Mouse (Mus musculus) CH12.LX (cell line): ENCODE data around the gene Tmem209. TPM values are rescaled to one million over a fixed set of nuclear protein-coding genes. Genes with fewer than 3 reads are reported as not detected.

Experiments used
- DNase-seq: peaks from one replicate; pipeline ENCODE4 v3.0.0-alpha.2; 2013; ENCODE audit errors: extremely low read depth
- H3K27ac ChIP-seq: 2 replicates; pipeline ENCODE4 v1.5.1; 2012; ENCODE audit warnings: low read depth, mild to moderate bottlenecking, control low read depth, moderate library complexity; ENCODE audit not compliant: insufficient read depth
- H3K27me3 ChIP-seq: replicated peaks from 2 replicates; pipeline ENCODE3; 2012; ENCODE audit warnings: inconsistent platforms
- H3K36me3 ChIP-seq, 2 experiments: replicated peaks in 1 of 2; 2 replicates each; pipeline versions ENCODE3 to v1.6.1; 2012; ENCODE audit warnings: inconsistent platforms in 1 of 2, low read length in 1 of 2, mild to moderate bottlenecking in 1 of 2, mixed read lengths in 1 of 2, moderate library complexity in 1 of 2; ENCODE audit not compliant: control insufficient read depth in 1 of 2, insufficient read depth in 1 of 2
- H3K4me1 ChIP-seq, 2 experiments: 2 replicates each; pipeline ENCODE4 v1.6.1; 2012; ENCODE audit warnings: inconsistent platforms in 1 of 2, moderate library complexity in 1 of 2; ENCODE audit not compliant: insufficient read depth in 2 of 2, control insufficient read depth in 1 of 2
- H3K4me2 ChIP-seq: 2 replicates; pipeline ENCODE4 v1.6.1; 2012; ENCODE audit warnings: low read depth, mild to moderate bottlenecking, control low read depth; ENCODE audit not compliant: poor library complexity, insufficient read depth, severe bottlenecking
- H3K4me3 ChIP-seq, 3 experiments: fragments of 150-350 bp in 1 of 3; sonication (generic) in 1 of 3; replicated peaks in 1 of 3; 2 replicates each; pipeline versions ENCODE3 to v1.5.1; 2011 to 2012; ENCODE audit warnings: low read depth in 2 of 3, low read length in 2 of 3, mild to moderate bottlenecking in 2 of 3, moderate library complexity in 2 of 3, control low read depth in 1 of 3, improper control_type of control experiment in 1 of 3, inconsistent platforms in 1 of 3, mixed read lengths in 1 of 3; ENCODE audit not compliant: poor library complexity in 1 of 3
- H3K79me2 ChIP-seq: replicated peaks from 2 replicates; pipeline ENCODE4 v1.6.1; 2012; ENCODE audit warnings: mild to moderate bottlenecking, moderate library complexity; ENCODE audit not compliant: control insufficient read depth, poor library complexity, insufficient read depth, severe bottlenecking; ENCODE audit errors: extremely low read depth
- H3K9ac ChIP-seq: 2 replicates; pipeline ENCODE4 v1.6.1; 2012; ENCODE audit warnings: low read depth, mild to moderate bottlenecking, control low read depth, moderate library complexity; ENCODE audit not compliant: insufficient read depth
- H3K9me3 ChIP-seq: replicated peaks from 2 replicates; pipeline ENCODE3; 2012; ENCODE audit warnings: low read length, inconsistent platforms, mixed read lengths
- BHLHE40 ChIP-seq: IDR thresholded peaks from 2 replicates; pipeline ENCODE4 v1.6.1; 2011; ENCODE audit warnings: mild to moderate bottlenecking, low read depth, low read length, improper control_type of control experiment
- CHD2 ChIP-seq: IDR thresholded peaks from 2 replicates; pipeline ENCODE4 v1.6.1; 2011; ENCODE audit warnings: low read length, improper control_type of control experiment
- CTCF ChIP-seq, 2 experiments: IDR thresholded peaks in 1 of 2; conservative IDR thresholded peaks in 1 of 2; 2 replicates each; pipeline ENCODE4 v1.5.1; 2011 to 2012; ENCODE audit warnings: low read depth in 2 of 2, low read length in 2 of 2, improper control_type of control experiment in 1 of 2, inconsistent platforms in 1 of 2, mild to moderate bottlenecking in 1 of 2, moderate library complexity in 1 of 2
- E2F4 ChIP-seq: IDR thresholded peaks from 2 replicates; pipeline ENCODE4 v1.6.1; 2011; ENCODE audit warnings: low read depth, low read length, improper control_type of control experiment; ENCODE audit not compliant: insufficient replicate concordance
- HCFC1 ChIP-seq: IDR thresholded peaks from 2 replicates; pipeline ENCODE4 v1.6.1; 2012; ENCODE audit warnings: low read depth, mild to moderate bottlenecking, inconsistent platforms, low read length, improper control_type of control experiment
- IRF4 ChIP-seq: IDR thresholded peaks from 2 replicates; pipeline ENCODE4 v1.6.1; 2014; ENCODE audit warnings: low read depth, mild to moderate bottlenecking, inconsistent platforms, low read length, improper control_type of control experiment
- KAT2A ChIP-seq: IDR thresholded peaks from 2 replicates; pipeline ENCODE4 v1.6.1; 2012; ENCODE audit warnings: low read length, improper control_type of control experiment, inconsistent platforms; ENCODE audit not compliant: insufficient replicate concordance
- MAX ChIP-seq: IDR thresholded peaks from 2 replicates; pipeline ENCODE4 v1.6.1; 2011; ENCODE audit warnings: low read length, improper control_type of control experiment
- MAZ ChIP-seq: IDR thresholded peaks from 2 replicates; pipeline ENCODE4 v1.6.1; 2012; ENCODE audit warnings: low read depth, mild to moderate bottlenecking, inconsistent platforms, low read length, improper control_type of control experiment, moderate library complexity
- MEF2A ChIP-seq: IDR thresholded peaks from 2 replicates; pipeline ENCODE4 v1.6.1; 2014; ENCODE audit warnings: low read depth, mild to moderate bottlenecking, inconsistent platforms, low read length, improper control_type of control experiment, borderline replicate concordance
- MXI1 ChIP-seq: IDR thresholded peaks from 2 replicates; pipeline ENCODE4 v1.6.1; 2011; ENCODE audit warnings: mild to moderate bottlenecking, low read depth, low read length, improper control_type of control experiment
- NRF1 ChIP-seq: IDR thresholded peaks from 2 replicates; pipeline ENCODE4 v1.6.1; 2014; ENCODE audit warnings: low read depth, mild to moderate bottlenecking, inconsistent platforms, low read length, improper control_type of control experiment, moderate library complexity
- PAX5 ChIP-seq: IDR thresholded peaks from 2 replicates; pipeline ENCODE4 v1.6.1; 2012; ENCODE audit warnings: low read length, inconsistent platforms, mixed read lengths
- POLR2AphosphoS2 ChIP-seq: IDR thresholded peaks from 2 replicates; pipeline ENCODE4 v1.6.1; 2011; ENCODE audit warnings: low read depth, low read length, improper control_type of control experiment
- RCOR1 ChIP-seq: conservative IDR thresholded peaks from 2 replicates; pipeline ENCODE4 v1.6.1; 2012; ENCODE audit warnings: low read depth, mild to moderate bottlenecking, inconsistent platforms, low read length, improper control_type of control experiment
- SIN3A ChIP-seq: IDR thresholded peaks from 2 replicates; pipeline ENCODE4 v1.6.1; 2012; ENCODE audit warnings: low read length, improper control_type of control experiment, inconsistent platforms
- TBP ChIP-seq: conservative IDR thresholded peaks from 2 replicates; pipeline ENCODE4 v1.6.1; 2011; ENCODE audit warnings: low read depth, low read length, improper control_type of control experiment
- UBTF ChIP-seq: IDR thresholded peaks from 2 replicates; pipeline ENCODE4 v1.6.1; 2012; ENCODE audit warnings: low read depth, mild to moderate bottlenecking, inconsistent platforms, low read length, improper control_type of control experiment, moderate library complexity
- USF1 ChIP-seq: IDR thresholded peaks from 2 replicates; pipeline ENCODE4 v1.6.1; 2014; ENCODE audit warnings: low read depth, mild to moderate bottlenecking, inconsistent platforms, low read length, improper control_type of control experiment
- ZKSCAN1 ChIP-seq: IDR thresholded peaks from 2 replicates; pipeline ENCODE4 v1.6.1; 2012; ENCODE audit warnings: low read depth, inconsistent platforms, low read length, improper control_type of control experiment, borderline replicate concordance
- dilution Hi-C: fragments of 300-500 bp; cut with MboI; formaldehyde crosslinking; loops from 2 replicates; pipeline ENCODE4 v1.14.3; 2020; ENCODE audit warnings: low sequenced_read_pairs; ENCODE audit not compliant: extremely low pct_unique_long_range_greater_than_20kb, extremely low pct_ligation_motif_present
- in situ Hi-C: fragments of 300-500 bp; cut with MboI; formaldehyde crosslinking; loops from 3 replicates; pipeline ENCODE4 v1.14.3; 2019; ENCODE audit warnings: low sequenced_read_pairs, low pct_ligation_motif_present, low pct_unique_long_range_greater_than_20kb, mixed read lengths
- polyA plus RNA-seq: library from polyadenylated mRNA; unstranded; fragments of >175 nt; gene quantifications from 2 replicates; pipeline ENCODE4 v1.2.1, GENCODE M21; 2012; ENCODE audit warnings: low read depth; ENCODE audit not compliant: insufficient read length
- total RNA-seq, 2 experiments: library from RNA; depleted of rRNA; stranded (reverse); fragments of 300-350 nt in 1 of 2; fragments of >200 nt in 1 of 2; gene quantifications; 2 replicates each; pipeline ENCODE4 v1.2.3; 2012 to 2014

Tmem209 gene
- total and polyA plus RNA-seq, 3 experiments, result 27.1 to 59.2 (median 53.3) TPM

GRCm38 (mm10) chr6:30542277-30542676 lies 32.7 kb upstream of the Tmem209 start:
- Histone ChIP-seq H3K9me3 (no peaks in the 10 kb centered on the region), H3K4me1 (0 out of 4 replicates have a peak, but pooled peaks cover 0 to 3% of the 10 kb centered on the region in 2 experiments), H3K27ac (no peak overlapping the region), H3K4me3 (no peak overlapping the region), H3K36me3 (no peaks in the 10 kb centered on the region), H3K4me2 (no peak overlapping the region), H3K9ac (no peak overlapping the region), H3K79me2 (no peaks in the 10 kb centered on the region), H3K27me3 (no peaks in the 10 kb centered on the region)
- no peak for TF ChIP-seq HCFC1
- no peak for TF ChIP-seq UBTF
- TF ChIP-seq MXI1, result no peak
- TF ChIP-seq KAT2A, result no peak
- TF ChIP-seq IRF4, result no peak
- no peak for TF ChIP-seq ZKSCAN1
- no peak for TF ChIP-seq NRF1
- no peak for TF ChIP-seq CTCF (conservative IDR thresholded peaks at IDR 0.05 in 1 of 2, IDR thresholded peaks at IDR 0.05 in 1 of 2; ENCODE audit: low read depth in 2 of 2, low read length in 2 of 2)
- no peak for DNase-seq
- in situ Hi-C loops (no loop called here), dilution Hi-C loops (no loop called here)

GRCm38 (mm10) chr6:30541009-30541799 lies 31.6 kb upstream of the Tmem209 start, which contains the start of gene Cpa2:
Gene Cpa2 (plus strand): TSS chr6:30541582.
- TF ChIP-seq MAX (no peak), POLR2AphosphoS2 (no peak), E2F4 (no peak), BHLHE40 (no peak), CTCF (conservative IDR thresholded peaks at IDR 0.05 in 1 of 2, IDR thresholded peaks at IDR 0.05 in 1 of 2; ENCODE audit: low read depth in 2 of 2, low read length in 2 of 2) (no peak), MEF2A (no peak), TBP (no peak), RCOR1 (no peak), CHD2 (no peak), PAX5 (no peak), IRF4 (no peak), SIN3A (no peak), MAZ (no peak), USF1 (no peak)
- no peak within 1 kb of the TSS for H3K27ac ChIP-seq
- dilution Hi-C loops (no loop called here), in situ Hi-C loops (no loop called here)
- no peaks in the 10 kb centered on the region for H3K79me2 ChIP-seq
- H3K4me1 ChIP-seq, result no peaks in the 10 kb centered on the region
- H3K36me3 ChIP-seq, result no peaks in the 10 kb centered on the region
- DNase-seq, result no peak
- no peaks in the 10 kb centered on the region for H3K27me3 ChIP-seq
- no peak within 1 kb of the TSS for H3K9ac ChIP-seq
- H3K9me3 ChIP-seq, result no peaks in the 10 kb centered on the region
- H3K4me2 ChIP-seq, result no peak within 1 kb of the TSS
- no peak within 1 kb of the TSS for H3K4me3 ChIP-seq
